Mouse (Mus musculus) adrenal gland, postnatal 10 days (tissue): ENCODE results near the gene Galnt12. TPM values are rescaled to one million over a fixed set of nuclear protein-coding genes. Genes with fewer than 3 reads are reported as not detected.

Experiments used
- DNase-seq: peaks from one replicate; pipeline ENCODE4 v3.0.0; 2021; ENCODE audit warnings: mixed read lengths
- total RNA-seq, 2 experiments: library from RNA; stranded (reverse); gene quantifications; 2 replicates each; pipeline ENCODE4 v1.2.3; 2021

Galnt12 gene
- total RNA-seq, 2 experiments from 2014 or later = 1.1 to 2.2 TPM

GRCm38 (mm10) chr4:47093647-47094046, 1.9 kb downstream of the Galnt12 start:
- no peak for DNase-seq

GRCm38 (mm10) chr4:47103561-47103960, 11.9 kb downstream of the Galnt12 start:
- no peak for DNase-seq

- DNase-seq = no peak
Observed at GRCm38 (mm10) chr4:47111885-47112284, 20.2 kb downstream of the Galnt12 start.

- DNase-seq = no peak
Observed at GRCm38 (mm10) chr4:47112560-47112959, 20.9 kb downstream of the Galnt12 start.

GRCm38 (mm10) chr4:47122051-47122706, 30.5 kb downstream of the Galnt12 start:
- DNase-seq = peak; percentile 73

GRCm38 (mm10) chr4:47124140-47124711, 32.5 kb downstream of the Galnt12 start:
- no peak for DNase-seq

GRCm38 (mm10) chr4:47128515-47128914, 36.8 kb downstream of the Galnt12 start:
- peak; percentile 39 for DNase-seq

GRCm38 (mm10) chr4:47129572-47129971, 37.9 kb downstream of the Galnt12 start:
- no peak for DNase-seq

GRCm38 (mm10) chr4:47130111-47131050, 38.7 kb downstream of the Galnt12 start:
- no peak for DNase-seq

GRCm38 (mm10) chr4:47131931-47132330, 40.2 kb downstream of the Galnt12 start:
- DNase-seq = no peak

GRCm38 (mm10) chr4:47132413-47132812, 40.7 kb downstream of the Galnt12 start:
- DNase-seq = no peak

- peak; percentile 30 for DNase-seq
Observed at GRCm38 (mm10) chr4:47136699-47137101, 45.0 kb downstream of the Galnt12 start.

- no peak for DNase-seq
Observed at GRCm38 (mm10) chr4:47137479-47137878, 45.8 kb downstream of the Galnt12 start.

GRCm38 (mm10) chr4:47138411-47138810, 46.7 kb downstream of the Galnt12 start:
- no peak for DNase-seq

- DNase-seq = peak; percentile 54
Observed at GRCm38 (mm10) chr4:47138967-47139777, 47.5 kb downstream of the Galnt12 start.

GRCm38 (mm10) chr4:47140301-47140700, 48.6 kb downstream of the Galnt12 start:
- no peak for DNase-seq

- no peak for DNase-seq
Observed at GRCm38 (mm10) chr4:47141444-47142154, 49.9 kb downstream of the Galnt12 start.

GRCm38 (mm10) chr4:47143849-47144248, 52.1 kb downstream of the Galnt12 start:
- DNase-seq = no peak

- no peak for DNase-seq
Observed at GRCm38 (mm10) chr4:47145341-47145740, 53.6 kb downstream of the Galnt12 start.

GRCm38 (mm10) chr4:47146561-47146960, 54.9 kb downstream of the Galnt12 start:
- no peak for DNase-seq

- no peak for DNase-seq
Observed at GRCm38 (mm10) chr4:47149963-47150362, 58.3 kb downstream of the Galnt12 start.
